Mouse (Mus musculus) midbrain, embryonic 13.5 days (tissue): ENCODE measurements around the gene Rbbp8nl. TPM values are rescaled to one million over a fixed set of nuclear protein-coding genes. Genes with fewer than 3 reads are reported as not detected.

Experiments used
- ATAC-seq: fragments of 200-750 bp; cut with Nextera tagmentation; 2 replicates; pipeline ENCODE4 v1.8.0; 2017; ENCODE audit warnings: mild to moderate bottlenecking, moderate TSS enrichment, moderate library complexity
- H3K27ac ChIP-seq: fragments of 300-500 bp; sonication (generic); 2 replicates; pipeline ENCODE4 v1.5.1; 2015; ENCODE audit warnings: inconsistent platforms, mild to moderate bottlenecking, moderate library complexity
- H3K27me3 ChIP-seq: fragments of 300-500 bp; sonication (generic); 2 replicates; pipeline ENCODE4 v1.6.1; 2015; ENCODE audit warnings: mild to moderate bottlenecking, inconsistent platforms
- H3K36me3 ChIP-seq: fragments of 300-500 bp; sonication (generic); 2 replicates; pipeline ENCODE4 v1.6.1; 2015; ENCODE audit warnings: mild to moderate bottlenecking, inconsistent platforms
- H3K4me1 ChIP-seq: fragments of 300-500 bp; sonication (generic); replicated peaks from 2 replicates; pipeline ENCODE4 v1.6.1; 2015; ENCODE audit warnings: inconsistent platforms
- H3K4me2 ChIP-seq: fragments of 300-500 bp; sonication (generic); replicated peaks from 2 replicates; pipeline ENCODE4 v1.6.1; 2015; ENCODE audit warnings: moderate library complexity, mild to moderate bottlenecking, inconsistent platforms
- H3K4me3 ChIP-seq: fragments of 300-500 bp; sonication (generic); replicated peaks from 2 replicates; pipeline ENCODE4 v1.5.1; 2015; ENCODE audit warnings: mild to moderate bottlenecking, inconsistent platforms
- H3K9ac ChIP-seq: fragments of 300-500 bp; sonication (generic); replicated peaks from 2 replicates; pipeline ENCODE4 v1.6.1; 2015; ENCODE audit warnings: mild to moderate bottlenecking, inconsistent platforms
- H3K9me3 ChIP-seq: fragments of 300-500 bp; sonication (generic); 2 replicates; pipeline ENCODE4 v1.6.1; 2016; ENCODE audit warnings: mild to moderate bottlenecking, inconsistent platforms
- WGBS: fragments of 180-500 bp; shearing (Covaris S2); methylation state at CpG from one replicate; pipeline ENCODE4 v1.1.7; 2015; 5-methylcytosine and 5-hydroxymethylcytosine counted together
- polyA plus RNA-seq: library from polyadenylated mRNA; unstranded; fragments of >200 nt; fragmentation: Nextera tagmentation; extraction: Ambion mirVana; gene quantifications from 2 replicates; pipeline ENCODE4 v1.2.1, GENCODE M21; 2015

Rbbp8nl gene
- polyA plus RNA-seq, 1 experiment from 2014 or later: not detected

DNA sequence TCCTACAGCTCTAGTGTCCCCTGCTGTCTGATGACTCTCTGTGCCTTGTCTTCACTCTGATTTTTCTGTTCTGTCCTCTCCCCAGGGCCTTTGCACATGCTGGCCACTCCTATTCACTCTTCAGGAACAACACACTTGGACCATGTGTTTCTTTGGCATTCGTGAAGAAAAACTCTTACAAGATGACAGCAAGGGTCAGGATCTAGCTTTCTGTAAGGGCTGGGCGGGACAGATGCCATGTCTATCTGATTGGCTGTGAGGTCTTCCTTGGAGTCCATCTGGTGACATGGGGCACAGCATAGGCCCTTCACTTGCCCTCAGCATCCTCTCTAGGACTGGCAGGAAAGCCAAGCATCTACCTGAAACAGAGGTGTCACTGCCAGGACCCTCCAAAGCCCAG, 16.3 kb upstream of the Rbbp8nl start:
- ATAC-seq: no peak
- no peak overlapping the region for H3K4me2 ChIP-seq
- no peaks in the 10 kb centered on the region for H3K27me3 ChIP-seq
- WGBS: 70% methylated on average over 2 of the region's 2 CpGs
- H3K27ac ChIP-seq: no peak overlapping the region
- H3K9ac ChIP-seq: no peak overlapping the region
- H3K4me1 ChIP-seq: no peaks in the 10 kb centered on the region
- no peaks in the 10 kb centered on the region for H3K36me3 ChIP-seq
- H3K4me3 ChIP-seq: no peak overlapping the region
- H3K9me3 ChIP-seq: no peaks in the 10 kb centered on the region

DNA sequence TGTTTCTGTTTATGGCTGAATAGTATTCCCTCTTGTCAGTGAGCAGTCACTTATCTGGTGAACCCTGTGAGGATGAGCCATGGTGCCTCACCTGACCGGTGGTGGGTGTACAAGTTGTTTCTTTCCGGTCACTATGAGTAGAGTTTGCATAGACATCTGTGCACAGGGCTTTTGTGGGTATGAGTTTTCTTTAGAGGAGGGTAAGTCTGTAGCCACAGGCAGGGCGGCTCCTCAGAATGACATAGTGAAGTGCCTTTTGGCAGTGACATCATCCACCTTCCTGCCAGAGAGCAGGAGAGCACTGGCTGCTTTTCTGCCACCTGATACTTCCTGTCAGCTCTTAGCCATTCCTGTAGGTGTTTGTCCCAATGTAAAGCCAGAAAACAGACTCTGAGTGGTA, 15.8 kb upstream of the Rbbp8nl start:
- 91% methylated on average over 3 of the region's 3 CpGs for WGBS

DNA sequence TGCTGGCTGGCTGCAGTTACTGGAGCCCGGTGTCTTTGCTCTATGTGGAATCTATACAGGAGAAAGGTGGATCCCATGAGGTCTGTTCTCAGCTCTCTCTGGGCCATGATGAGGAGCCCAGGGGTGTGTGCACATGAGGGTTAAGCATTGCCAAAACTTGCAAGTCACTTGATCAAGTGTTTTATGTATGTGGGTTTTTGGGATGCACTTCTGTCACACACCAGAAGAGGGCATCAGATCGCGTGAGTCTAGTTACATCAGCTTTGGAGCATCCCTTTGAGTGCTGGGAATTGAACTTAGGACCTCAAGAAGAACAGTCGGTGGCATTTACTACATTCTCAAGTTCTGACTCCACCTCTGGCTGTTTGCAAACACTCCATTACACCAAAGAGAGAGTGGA, 14.9 kb upstream of the Rbbp8nl start:
- no peak for ATAC-seq
- no peak overlapping the region for H3K27ac ChIP-seq
- no peaks in the 10 kb centered on the region for H3K4me1 ChIP-seq
- H3K4me2 ChIP-seq: no peak overlapping the region
- H3K4me3 ChIP-seq: no peak overlapping the region
- no peaks in the 10 kb centered on the region for H3K36me3 ChIP-seq
- H3K9ac ChIP-seq: no peak overlapping the region
- no peaks in the 10 kb centered on the region for H3K27me3 ChIP-seq
- H3K9me3 ChIP-seq: no peaks in the 10 kb centered on the region
- WGBS: 59% methylated on average over 4 of the region's 4 CpGs

More for the DNA sequence above, 15.8 kb upstream of the Rbbp8nl start:
- Histone ChIP-seq H3K9ac (no peak overlapping the region), H3K4me3 (no peak overlapping the region), H3K36me3 (no peaks in the 10 kb centered on the region), H3K27me3 (no peaks in the 10 kb centered on the region), H3K4me1 (no peaks in the 10 kb centered on the region), H3K27ac (no peak overlapping the region), H3K4me2 (no peak overlapping the region), H3K9me3 (no peaks in the 10 kb centered on the region)
- ATAC-seq: no peak

DNA sequence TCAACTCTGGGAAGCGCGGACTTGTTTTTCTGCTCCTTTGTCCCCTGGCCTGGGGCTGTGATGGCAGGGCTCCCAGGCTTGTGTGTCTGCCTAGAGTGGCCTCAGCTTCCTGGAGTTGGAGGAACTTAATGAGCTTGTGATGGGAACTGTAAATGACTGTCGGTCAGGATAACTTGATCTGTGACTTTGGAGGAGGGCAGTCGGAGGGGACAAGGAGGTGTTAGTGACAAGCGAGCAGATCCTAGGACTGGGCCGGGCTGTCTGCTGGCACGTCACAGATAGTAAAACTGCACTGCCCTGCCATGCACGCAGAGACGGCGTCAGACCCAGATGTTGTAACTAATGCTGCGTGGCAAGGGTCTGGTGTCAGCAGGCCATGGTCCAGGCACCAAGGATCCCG, 13.8 kb upstream of the Rbbp8nl start:
- Histone ChIP-seq H3K27me3 (no peaks in the 10 kb centered on the region), H3K9me3 (no peaks in the 10 kb centered on the region), H3K36me3 (no peaks in the 10 kb centered on the region), H3K9ac (no peak overlapping the region), H3K4me3 (no peak overlapping the region), H3K4me1 (no peaks in the 10 kb centered on the region), H3K27ac (no peak overlapping the region), H3K4me2 (no peak overlapping the region)
- 88% methylated on average over 12 of the region's 12 CpGs for WGBS
- ATAC-seq: no peak

DNA sequence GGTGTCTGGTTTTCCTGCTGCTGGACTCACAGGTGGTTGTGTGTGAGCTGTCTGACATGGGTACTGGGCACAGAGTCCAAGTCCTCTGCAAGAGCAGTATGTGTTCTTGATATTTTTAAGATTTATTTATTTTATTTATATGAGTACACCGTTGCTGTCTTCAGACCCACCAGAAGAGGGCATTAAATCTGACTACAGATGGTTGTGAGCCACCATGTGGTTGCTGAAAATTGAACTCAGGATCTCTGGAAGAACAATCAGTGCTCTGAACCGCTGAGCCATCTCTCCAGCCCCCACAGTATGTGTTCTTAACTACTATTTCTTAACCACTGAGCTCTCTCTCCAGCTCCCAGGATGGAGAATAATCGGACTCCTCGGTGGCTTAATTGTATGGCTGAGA, 12.5 kb upstream of the Rbbp8nl start:
- Histone ChIP-seq H3K4me1 (no peaks in the 10 kb centered on the region), H3K9me3 (no peaks in the 10 kb centered on the region), H3K36me3 (no peaks in the 10 kb centered on the region), H3K27me3 (no peaks in the 10 kb centered on the region), H3K9ac (no peak overlapping the region), H3K27ac (no peak overlapping the region), H3K4me3 (no peak overlapping the region), H3K4me2 (no peak overlapping the region)
- no peak for ATAC-seq
- WGBS: 72% methylated on average over 4 of the region's 4 CpGs

DNA sequence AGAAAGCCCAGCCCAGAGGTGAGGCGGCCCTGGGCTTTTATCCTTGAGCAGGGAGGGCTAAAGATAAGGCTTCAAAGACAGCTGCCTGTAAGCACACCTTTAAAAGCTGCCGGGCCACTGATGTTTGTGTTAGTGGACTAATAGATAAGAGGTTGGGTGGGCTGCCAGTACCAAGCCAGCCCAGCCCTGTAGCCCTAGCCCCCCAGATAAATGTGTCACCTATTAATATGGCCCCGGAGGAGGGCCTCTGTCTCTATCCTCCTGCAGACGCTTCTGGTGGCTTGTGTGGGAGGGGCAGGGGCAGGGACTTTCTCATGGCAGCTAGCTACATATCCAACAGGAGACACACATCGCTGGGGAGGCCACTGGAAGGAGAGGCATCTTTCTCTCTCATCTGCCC, 11.1 kb upstream of the Rbbp8nl start:
- WGBS: 58% methylated on average over 5 of the region's 5 CpGs
- no peak for ATAC-seq
- H3K27ac ChIP-seq: no peak overlapping the region
- no peak overlapping the region for H3K9ac ChIP-seq
- H3K9me3 ChIP-seq: no peaks in the 10 kb centered on the region
- H3K4me3 ChIP-seq: no peak overlapping the region
- H3K4me2 ChIP-seq: no peak overlapping the region
- H3K4me1 ChIP-seq: no peaks in the 10 kb centered on the region
- no peaks in the 10 kb centered on the region for H3K27me3 ChIP-seq
- H3K36me3 ChIP-seq: no peaks in the 10 kb centered on the region

DNA sequence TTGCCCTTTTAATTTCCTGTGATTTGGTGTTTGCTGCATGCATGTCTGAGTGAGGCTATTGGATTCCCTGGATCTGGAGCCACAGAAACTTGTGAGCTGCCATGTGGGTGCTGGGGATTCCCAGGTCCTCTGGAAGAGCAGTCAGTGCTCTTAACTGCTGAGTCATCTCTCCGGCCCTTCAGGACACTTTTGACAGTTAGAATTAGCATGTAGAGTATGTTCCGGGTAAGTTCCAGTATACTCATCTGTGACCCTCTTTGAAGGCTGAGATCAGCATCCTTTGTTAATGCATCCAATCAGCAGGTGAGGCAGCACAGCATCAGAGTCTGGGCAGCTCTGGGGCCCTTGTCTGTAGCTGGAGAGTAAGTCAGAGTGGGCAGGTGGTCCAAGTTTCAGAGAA, 10.6 kb upstream of the Rbbp8nl start:
- Histone ChIP-seq H3K4me2 (no peak overlapping the region), H3K27me3 (no peaks in the 10 kb centered on the region), H3K9ac (no peak overlapping the region), H3K9me3 (no peaks in the 10 kb centered on the region), H3K27ac (no peak overlapping the region), H3K36me3 (no peaks in the 10 kb centered on the region), H3K4me1 (no peaks in the 10 kb centered on the region), H3K4me3 (no peak overlapping the region)
- 72% methylated on average over 2 of the region's 2 CpGs for WGBS
- ATAC-seq: no peak

DNA sequence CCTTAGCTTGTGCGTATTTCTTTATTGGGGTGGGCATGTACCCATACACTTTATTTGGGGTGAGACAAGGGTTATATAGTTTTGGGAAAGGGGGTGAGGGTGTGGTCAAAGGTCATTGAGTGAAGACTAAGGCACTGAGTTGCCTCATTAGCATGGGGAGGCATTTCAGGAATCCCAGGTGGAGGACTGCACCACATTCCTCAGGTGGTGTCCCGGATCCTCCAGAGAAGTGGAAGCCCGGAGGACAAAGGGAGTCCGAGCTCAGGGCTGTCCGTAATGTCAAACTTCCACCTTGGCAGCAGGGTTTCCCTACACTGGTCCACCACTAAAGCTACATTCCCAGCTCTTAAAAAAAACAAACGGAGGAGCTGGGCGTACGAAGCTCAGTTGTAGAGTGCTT, 3.2 kb upstream of the Rbbp8nl start:
- WGBS: 82% methylated on average over 8 of the region's 8 CpGs
- Histone ChIP-seq H3K4me2 (no peak overlapping the region), H3K27ac (no peak overlapping the region), H3K9ac (no peak overlapping the region), H3K4me3 (no peak overlapping the region), H3K36me3 (no peaks in the 10 kb centered on the region), H3K4me1 (no peaks in the 10 kb centered on the region), H3K27me3 (0 out of 2 replicates have a peak, but pooled peaks cover 6% of the 10 kb centered on the region), H3K9me3 (no peaks in the 10 kb centered on the region)
- no peak for ATAC-seq

DNA sequence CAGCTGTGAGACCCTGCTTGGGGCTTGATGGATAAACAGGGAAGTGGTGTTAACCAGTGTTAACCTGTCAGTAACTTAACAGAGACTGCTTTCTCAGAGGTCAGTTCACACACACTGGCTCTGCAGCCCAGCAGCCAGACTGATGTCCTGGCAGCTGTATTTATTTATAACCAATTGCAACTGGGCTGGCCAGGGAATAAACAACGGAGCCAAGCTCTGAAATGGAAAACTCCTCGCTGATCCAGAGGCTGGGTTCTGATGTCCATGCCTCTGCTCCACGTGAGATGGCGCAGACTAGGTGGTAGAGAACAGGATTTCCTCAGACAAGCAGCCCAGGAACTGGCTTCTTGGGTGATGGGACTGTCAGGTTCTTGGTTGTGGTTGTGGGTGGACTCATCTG, 2.3 kb upstream of the Rbbp8nl start:
- H3K27ac ChIP-seq: no peak overlapping the region
- H3K27me3 ChIP-seq: 0 out of 2 replicates have a peak, but pooled peaks cover 6% of the 10 kb centered on the region
- H3K4me3 ChIP-seq: no peak overlapping the region
- no peaks in the 10 kb centered on the region for H3K4me1 ChIP-seq
- no peak overlapping the region for H3K4me2 ChIP-seq
- H3K9me3 ChIP-seq: no peaks in the 10 kb centered on the region
- ATAC-seq: no peak
- 80% methylated on average over 4 of the region's 4 CpGs for WGBS
- H3K9ac ChIP-seq: no peak overlapping the region
- H3K36me3 ChIP-seq: no peaks in the 10 kb centered on the region

DNA sequence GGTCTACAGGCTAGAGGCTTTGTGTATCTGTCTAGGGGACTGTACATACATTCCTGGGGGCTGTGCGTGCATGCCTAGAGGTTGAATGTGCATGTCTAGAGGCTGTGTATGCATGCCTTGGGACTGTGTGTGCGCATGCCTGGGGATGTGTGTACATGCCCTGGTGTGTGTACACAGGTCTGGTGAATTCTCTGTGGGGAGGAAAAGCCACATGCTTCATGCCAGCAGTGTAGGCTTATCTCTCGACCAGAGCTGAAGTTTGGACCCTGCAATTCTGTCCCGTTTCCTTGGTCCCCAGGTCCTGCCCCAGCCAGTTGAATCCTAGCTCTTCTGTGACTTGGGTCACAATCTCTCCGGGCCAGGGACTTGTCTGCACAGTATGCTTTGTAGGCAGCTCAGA, 1.9 kb upstream of the Rbbp8nl start:
- Histone ChIP-seq H3K4me1 (no peaks in the 10 kb centered on the region), H3K4me3 (no peak overlapping the region), H3K9me3 (no peaks in the 10 kb centered on the region), H3K4me2 (no peak overlapping the region), H3K9ac (no peak overlapping the region), H3K27ac (no peak overlapping the region), H3K36me3 (no peaks in the 10 kb centered on the region), H3K27me3 (0 out of 2 replicates have a peak, but pooled peaks cover 6% of the 10 kb centered on the region)
- 80% methylated on average over 5 of the region's 5 CpGs for WGBS
- ATAC-seq: no peak

DNA sequence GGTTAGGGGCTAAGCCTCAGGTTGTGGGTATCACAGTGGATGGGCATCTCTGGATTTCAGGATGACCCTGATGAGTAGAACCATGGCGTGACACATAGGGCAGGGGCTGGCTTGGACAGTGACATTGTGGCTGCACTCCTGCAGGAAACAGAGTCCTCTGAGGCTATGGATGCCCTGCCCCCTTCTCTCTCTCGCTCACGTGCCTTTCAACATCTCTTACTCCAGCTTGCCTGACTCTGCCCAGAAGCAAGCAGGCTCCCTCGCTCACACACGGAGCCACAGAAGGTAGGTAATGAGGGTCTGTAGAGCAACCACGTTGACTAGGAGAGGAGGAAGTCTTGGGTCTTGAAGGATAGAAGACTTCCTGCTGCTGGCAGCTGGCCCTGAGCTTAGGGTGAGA, 824 bp upstream of the Rbbp8nl start:
- H3K27me3 ChIP-seq: 0 out of 2 replicates have a peak, but pooled peaks cover 6% of the 10 kb centered on the region
- no peak overlapping the region for H3K4me3 ChIP-seq
- 70% methylated on average over 6 of the region's 6 CpGs for WGBS
- H3K4me1 ChIP-seq: no peaks in the 10 kb centered on the region
- no peaks in the 10 kb centered on the region for H3K9me3 ChIP-seq
- no peak overlapping the region for H3K27ac ChIP-seq
- H3K36me3 ChIP-seq: no peaks in the 10 kb centered on the region
- ATAC-seq: no peak
- no peak overlapping the region for H3K9ac ChIP-seq
- no peak overlapping the region for H3K4me2 ChIP-seq

DNA sequence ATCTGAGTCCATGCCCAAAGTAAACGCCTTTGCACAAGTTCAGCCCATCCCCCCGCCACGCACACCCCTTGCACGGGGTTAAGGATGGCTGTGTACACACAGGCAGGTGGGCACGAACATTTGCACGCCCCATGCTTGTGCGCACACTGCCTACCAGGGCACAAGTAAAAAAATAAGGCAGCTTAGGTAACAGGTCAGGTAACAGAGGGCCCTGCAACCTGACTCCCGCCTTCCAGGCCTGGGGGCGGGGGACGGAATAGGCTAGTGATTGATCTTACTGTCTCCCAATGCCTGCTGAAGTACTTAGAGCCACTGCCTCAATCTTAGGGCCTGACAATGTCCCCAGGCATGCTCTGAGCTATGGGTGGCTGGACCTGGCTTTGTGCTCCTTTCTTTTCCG, 713 bp downstream of the Rbbp8nl start:
- Histone ChIP-seq H3K27ac (no peak overlapping the region), H3K9ac (no peak overlapping the region), H3K4me3 (no peak overlapping the region), H3K27me3 (0 out of 2 replicates have a peak, but pooled peaks cover 6% of the 10 kb centered on the region), H3K36me3 (no peaks in the 10 kb centered on the region), H3K4me2 (no peak overlapping the region), H3K4me1 (no peaks in the 10 kb centered on the region), H3K9me3 (no peaks in the 10 kb centered on the region)
- 61% methylated on average over 11 of the region's 11 CpGs for WGBS
- ATAC-seq: no peak

DNA sequence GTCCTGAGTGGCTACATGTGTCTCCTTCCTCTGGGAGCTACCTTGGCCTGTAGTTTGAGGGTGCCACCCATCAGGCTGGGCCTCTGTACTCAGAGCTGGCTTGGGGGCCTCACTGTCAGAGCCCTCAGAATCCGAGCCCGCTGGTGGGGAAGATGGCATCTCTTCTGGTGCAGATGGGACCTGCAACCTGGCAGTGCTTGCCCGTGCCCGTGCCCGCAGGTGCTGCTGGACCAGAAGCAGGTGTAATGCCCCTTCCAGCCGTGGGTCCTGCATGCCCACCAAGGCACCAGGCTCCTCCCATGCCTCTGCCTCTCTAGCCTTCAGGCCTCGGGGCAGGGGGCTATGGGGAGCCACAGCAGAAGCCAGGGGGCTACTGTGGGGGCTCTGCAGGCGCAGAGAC, 10.4 kb downstream of the Rbbp8nl start:
- H3K36me3 ChIP-seq: no peaks in the 10 kb centered on the region
- 81% methylated on average over 8 of the region's 8 CpGs for WGBS
- no peak overlapping the region for H3K9ac ChIP-seq
- H3K27ac ChIP-seq: no peak overlapping the region
- peaks cover 13% of the 10 kb centered on the region for H3K27me3 ChIP-seq
- ATAC-seq: no peak
- H3K9me3 ChIP-seq: no peaks in the 10 kb centered on the region
- no peak overlapping the region for H3K4me2 ChIP-seq
- 0 out of 2 replicates have a peak, but pooled peaks cover 4% of the 10 kb centered on the region for H3K4me1 ChIP-seq
- H3K4me3 ChIP-seq: no peak overlapping the region
